29 mouse cellular contexts compared by ENCODE assay signal in genomic region chr14:79160966-79161365, GRCm38 (mm10).
DNase-seq lines count a peak whose midpoint lies in the region; ATAC-seq and TF ChIP-seq lines count a peak whose summit lies in the region.
"Had no signal": no experiment of that assay in that cellular context is flagged by ENCODE, and none has a peak within 500 bp of the region (broad histone marks: within the 10 kb centered on the region; RNA-seq: fewer than 3 reads in every experiment).

No protein-coding gene starts in this region.

- H3K9me3 ChIP-seq in midbrain, embryonic 11.5 days (ENCODE audit: control insufficient read depth, low read length): no peaks in the 10 kb centered on the region
- H3K9me3 ChIP-seq in midbrain, embryonic 10.5 days (replicated peaks): no peaks in the 10 kb centered on the region
- H3K9me3 ChIP-seq: embryonic facial prominence, embryonic 12.5 days; embryonic facial prominence, embryonic 15.5 days; forebrain, embryonic 12.5 days; forebrain, embryonic 15.5 days; G1E; heart, embryonic 12.5 days; heart, embryonic 15.5 days had no signal

- no peak overlapping the region for H3K4me2 ChIP-seq in midbrain, embryonic 11.5 days
- H3K4me2 ChIP-seq: embryonic facial prominence, embryonic 12.5 days; embryonic facial prominence, embryonic 15.5 days; forebrain, embryonic 12.5 days; forebrain, embryonic 15.5 days; heart, embryonic 12.5 days; heart, embryonic 15.5 days; hindbrain, embryonic 14.5 days had no signal

- TF ChIP-seq CTCF in gastrocnemius, adult 2 months (IDR thresholded peaks at IDR 0.05): no peak

- no peak overlapping the region for H3K9ac ChIP-seq in midbrain, embryonic 11.5 days (ENCODE audit: low read length)
- H3K9ac ChIP-seq: embryonic facial prominence, embryonic 12.5 days; embryonic facial prominence, embryonic 15.5 days; forebrain, embryonic 12.5 days; forebrain, embryonic 15.5 days; heart, embryonic 12.5 days; heart, embryonic 15.5 days; hindbrain, embryonic 14.5 days had no signal

- H3K4me3 ChIP-seq in gastrocnemius, adult 2 months: no peak overlapping the region
- no peak overlapping the region for H3K4me3 ChIP-seq in midbrain, embryonic 11.5 days (ENCODE audit: low read depth, low read length)
- H3K4me3 ChIP-seq in midbrain, embryonic 10.5 days: no peak overlapping the region
- H3K4me3 ChIP-seq: embryonic facial prominence, embryonic 12.5 days; embryonic facial prominence, embryonic 15.5 days; erythroblast, embryonic 14.5 days; forebrain, embryonic 12.5 days; forebrain, embryonic 15.5 days; heart, embryonic 12.5 days; heart, embryonic 15.5 days had no signal

- DNase-seq in gastrocnemius, adult 2 months: no peak
- DNase-seq in gastrocnemius, adult 8-10 months (ENCODE audit: low spot score in 2 of 2): no peak
- peak; percentile 47 for DNase-seq in midbrain, embryonic 11.5 days (ENCODE audit: low spot score, missing footprints)
- no peak for DNase-seq in midbrain, embryonic 10.5 days (ENCODE audit: low spot score)
- peak; percentile 48 for DNase-seq in lung, postnatal 10 days
- DNase-seq in kidney, postnatal 4 days: no peak
- DNase-seq in cerebellum, postnatal 10 days: no peak
- DNase-seq: adrenal gland, adult 2 months; adrenal gland, postnatal 14 days; B cell, adult 2 months; cerebellum, adult 18-20 months; cerebellum, adult 9-10 months; cerebellum, postnatal 25 days; gastrocnemius, postnatal 14 days; heart, postnatal 10 days; heart, postnatal 36 days had no signal

- no peaks in the 10 kb centered on the region for H3K36me3 ChIP-seq in midbrain, embryonic 11.5 days (ENCODE audit: control insufficient read depth, insufficient read depth, low read length)
- H3K36me3 ChIP-seq in midbrain, embryonic 10.5 days: no peaks in the 10 kb centered on the region
- H3K36me3 ChIP-seq: embryonic facial prominence, embryonic 12.5 days; forebrain, embryonic 12.5 days; forebrain, embryonic 15.5 days had no signal

- no peaks in the 10 kb centered on the region for H3K4me1 ChIP-seq in midbrain, embryonic 11.5 days (ENCODE audit: control insufficient read depth, insufficient read depth, low read length)
- no peaks in the 10 kb centered on the region for H3K4me1 ChIP-seq in midbrain, embryonic 10.5 days
- H3K4me1 ChIP-seq: forebrain, embryonic 12.5 days had no signal

- intact Hi-C loops in gastrocnemius, adult 2 months (cut with DNase I): no loop called here

- 93% methylated on average over 7 of the region's 7 CpGs for WGBS in midbrain, embryonic 11.5 days
- 94% methylated on average over 7 of the region's 7 CpGs for WGBS in midbrain, embryonic 10.5 days

- no peaks in the 10 kb centered on the region for H3K27me3 ChIP-seq in midbrain, embryonic 11.5 days (ENCODE audit: control insufficient read depth, insufficient read depth, low read length)
- no peaks in the 10 kb centered on the region for H3K27me3 ChIP-seq in midbrain, embryonic 10.5 days (ENCODE audit: low read depth, poor library complexity, severe bottlenecking)
- H3K27me3 ChIP-seq: CH12.LX; embryonic facial prominence, embryonic 12.5 days; embryonic facial prominence, embryonic 15.5 days; forebrain, embryonic 12.5 days; forebrain, embryonic 15.5 days; heart, embryonic 12.5 days; heart, embryonic 15.5 days; Patski had no signal

- ATAC-seq in midbrain, embryonic 11.5 days (ENCODE audit: low FRiP score): no peak
- ATAC-seq: forebrain, embryonic 15.5 days; hindbrain, postnatal 0 days; inflammation-experienced regulatory T-cells, adult 6 months; Patski had no signal

- H3K27ac ChIP-seq in gastrocnemius, adult 2 months: peak overlapping the region; percentile 81
- H3K27ac ChIP-seq in midbrain, embryonic 11.5 days (ENCODE audit: low read depth, low read length): no peak overlapping the region
- no peak overlapping the region for H3K27ac ChIP-seq in midbrain, embryonic 10.5 days (replicated peaks)
- H3K27ac ChIP-seq: embryonic facial prominence, embryonic 12.5 days; embryonic facial prominence, embryonic 15.5 days; forebrain, embryonic 12.5 days; forebrain, embryonic 15.5 days; heart, embryonic 15.5 days; hindbrain, embryonic 14.5 days; hindbrain, postnatal 0 days had no signal

Comparison
In these comparisons a context has a peak if more than half of its experiments do, and no peak if none do; other contexts are left out.
1. DNase-seq: peak in midbrain, embryonic 11.5 days (single experiment) and lung, postnatal 10 days (single experiment); none in gastrocnemius, adult 2 months (single experiment), gastrocnemius, adult 8-10 months (0 of 2), midbrain, embryonic 10.5 days (single experiment), kidney, postnatal 4 days (0 of 2) and cerebellum, postnatal 10 days (0 of 2).